Mouse (Mus musculus) layer of hippocampus, adult 11-12 months (tissue): ENCODE results near the gene Gm45711.

Experiments used
- DNase-seq: peaks from one replicate; pipeline ENCODE4 v3.0.0; 2022; ENCODE audit warnings: low spot score

Gm45711 gene

GRCm38 (mm10) chr8:104242038-104242644 is 67.7 kb downstream of the Gm45711 start:
- DNase-seq: no peak

- no peak for DNase-seq
Observed at GRCm38 (mm10) chr8:104239418-104239861, 70.4 kb downstream of the Gm45711 start.

GRCm38 (mm10) chr8:104234573-104234972 is 75.3 kb downstream of the Gm45711 start:
- no peak for DNase-seq

GRCm38 (mm10) chr8:104232919-104233318 is 77.0 kb downstream of the Gm45711 start:
- no peak for DNase-seq

- no peak for DNase-seq
Observed at GRCm38 (mm10) chr8:104232039-104232438, 77.8 kb downstream of the Gm45711 start.
